Mouse (Mus musculus) neural tube, embryonic 12.5 days (tissue): Measurements from ENCODE around the gene Mrps7. TPM values are rescaled to one million over a fixed set of nuclear protein-coding genes. Genes with fewer than 3 reads are reported as not detected.
A peak's percentile ranks its signal among the peaks of the same experiment; 100 is the strongest.

ENCODE experiments used
- ATAC-seq: fragments of 200-750 bp; cut with Nextera tagmentation; 2 replicates; pipeline ENCODE4 v1.8.0; 2017; ENCODE audit warnings: low read depth, mild to moderate bottlenecking, moderate TSS enrichment, moderate library complexity; ENCODE audit not compliant: low FRiP score
- H3K27ac ChIP-seq: fragments of 300-500 bp; sonication (generic); 2 replicates; pipeline ENCODE4 v1.5.1; 2016
- H3K27me3 ChIP-seq: fragments of 300-500 bp; sonication (generic); replicated peaks from 2 replicates; pipeline ENCODE4 v1.6.1; 2016; ENCODE audit warnings: mild to moderate bottlenecking
- H3K36me3 ChIP-seq: fragments of 300-500 bp; sonication (generic); 2 replicates; pipeline ENCODE4 v1.6.1; 2016; ENCODE audit warnings: mild to moderate bottlenecking
- H3K4me1 ChIP-seq: fragments of 300-500 bp; sonication (generic); 2 replicates; pipeline ENCODE4 v1.6.1; 2016
- H3K4me2 ChIP-seq: fragments of 300-500 bp; sonication (generic); replicated peaks from 2 replicates; pipeline ENCODE4 v1.6.1; 2016; ENCODE audit warnings: mild to moderate bottlenecking
- H3K4me3 ChIP-seq: fragments of 300-500 bp; sonication (generic); 2 replicates; pipeline ENCODE4 v1.5.1; 2016
- H3K9ac ChIP-seq: fragments of 300-500 bp; sonication (generic); 2 replicates; pipeline ENCODE4 v1.6.1; 2016; ENCODE audit warnings: mild to moderate bottlenecking
- H3K9me3 ChIP-seq: fragments of 300-500 bp; sonication (generic); 2 replicates; pipeline ENCODE4 v1.6.1; 2016; ENCODE audit warnings: mild to moderate bottlenecking
- WGBS: fragments of 180-500 bp; shearing (Covaris S2); methylation state at CpG from one replicate; pipeline ENCODE4 v1.1.7; 2016; 5-methylcytosine and 5-hydroxymethylcytosine counted together
- polyA plus RNA-seq: library from polyadenylated mRNA; unstranded; fragments of >200 nt; fragmentation: Nextera tagmentation; extraction: Ambion mirVana; gene quantifications from 2 replicates; pipeline ENCODE4 v1.2.1, GENCODE M21; 2016

The Mrps7 gene
- polyA plus RNA-seq, 1 experiment from 2014 or later, result 85.2 TPM

DNA sequence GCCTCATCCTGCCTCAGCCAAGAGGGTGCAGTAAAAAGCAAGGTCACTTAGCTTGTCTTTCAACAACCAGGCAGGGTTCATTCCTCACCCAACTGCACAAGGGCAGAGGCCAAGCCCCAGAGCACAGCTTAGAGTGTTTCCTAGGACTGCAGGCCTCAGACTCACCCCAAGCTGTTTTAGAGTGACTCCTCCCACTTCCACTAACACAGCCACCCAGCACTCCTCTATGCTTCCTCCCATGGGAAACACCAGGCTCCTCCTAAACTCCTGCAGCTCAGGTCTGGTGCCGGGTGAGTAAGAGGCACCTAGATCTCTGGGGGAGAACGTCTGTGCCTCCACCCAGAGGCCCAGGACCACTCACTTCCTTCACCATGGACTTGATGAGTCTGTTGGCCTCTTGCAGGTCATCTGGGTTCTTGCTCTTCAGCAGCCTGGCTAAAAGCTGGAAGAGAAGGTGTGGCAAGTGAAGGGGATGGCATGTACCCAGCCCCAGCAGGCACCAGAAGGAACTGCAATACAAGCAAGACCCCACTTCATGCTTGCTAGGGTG lies 13.1 kb upstream of the Mrps7 start:
- no peak for ATAC-seq
- no peaks in the 10 kb centered on the region for H3K27me3 ChIP-seq
- H3K4me3 ChIP-seq, result no peak overlapping the region
- 92% methylated on average over 2 of the region's 2 CpGs for WGBS
- no peak overlapping the region for H3K27ac ChIP-seq
- H3K4me2 ChIP-seq, result no peak overlapping the region
- H3K9ac ChIP-seq, result no peak overlapping the region
- no peaks in the 10 kb centered on the region for H3K9me3 ChIP-seq
- H3K4me1 ChIP-seq, result no peaks in the 10 kb centered on the region
- H3K36me3 ChIP-seq, result peaks cover 90% of the 10 kb centered on the region

DNA sequence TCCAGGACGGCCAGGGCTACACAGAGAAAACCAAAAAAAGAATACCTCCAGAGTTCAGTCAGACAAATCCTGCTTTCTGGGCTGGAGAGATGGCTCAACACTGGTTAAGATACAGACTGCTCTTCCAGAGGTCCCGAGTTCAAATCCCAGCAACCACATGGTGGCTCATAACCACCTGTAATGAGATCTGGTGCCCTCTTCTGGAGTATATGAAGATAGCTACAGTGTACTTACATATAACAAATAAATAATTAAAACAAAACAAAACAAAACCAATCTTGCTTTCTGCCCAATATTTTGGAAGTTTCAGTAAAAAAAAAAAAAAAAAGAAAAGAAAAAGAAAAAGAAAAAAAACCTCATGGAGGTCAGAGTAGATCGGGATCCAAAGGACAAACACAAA lies 8.5 kb upstream of the Mrps7 start:
- peaks cover 71% of the 10 kb centered on the region for H3K36me3 ChIP-seq
- no peaks in the 10 kb centered on the region for H3K27me3 ChIP-seq
- H3K9me3 ChIP-seq, result no peaks in the 10 kb centered on the region
- H3K4me2 ChIP-seq, result no peak overlapping the region
- no peaks in the 10 kb centered on the region for H3K4me1 ChIP-seq
- H3K4me3 ChIP-seq, result no peak overlapping the region
- WGBS, result 98% methylated on average over 3 of the region's 3 CpGs
- no peak for ATAC-seq
- H3K27ac ChIP-seq, result no peak overlapping the region
- no peak overlapping the region for H3K9ac ChIP-seq

DNA sequence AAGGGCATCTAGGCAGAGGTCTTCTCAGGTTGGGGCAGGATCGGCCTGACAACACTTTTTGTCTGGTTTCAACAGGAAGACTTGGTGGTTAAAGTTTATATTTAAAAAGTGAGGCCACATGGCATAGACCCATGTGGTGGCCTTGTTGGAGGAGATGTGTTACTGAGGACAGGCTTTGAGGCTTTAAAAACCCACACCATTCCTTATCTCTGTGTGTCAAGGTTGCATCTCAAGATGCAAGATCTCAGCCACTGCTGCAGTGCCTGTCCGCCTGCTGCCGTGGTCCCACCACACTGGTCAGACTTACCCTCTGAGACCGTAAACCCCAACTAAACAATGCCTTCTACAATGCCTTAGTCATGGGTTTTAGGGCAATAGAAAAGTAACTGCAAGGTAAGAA lies 5.4 kb upstream of the Mrps7 start:
- Histone ChIP-seq H3K4me2 (no peak overlapping the region), H3K4me1 (peaks cover 13% of the 10 kb centered on the region), H3K36me3 (peaks cover 43% of the 10 kb centered on the region), H3K9ac (no peak overlapping the region), H3K4me3 (no peak overlapping the region), H3K27me3 (no peaks in the 10 kb centered on the region), H3K27ac (no peak overlapping the region), H3K9me3 (no peaks in the 10 kb centered on the region)
- 87% methylated on average over 4 of the region's 4 CpGs for WGBS
- no peak for ATAC-seq

DNA sequence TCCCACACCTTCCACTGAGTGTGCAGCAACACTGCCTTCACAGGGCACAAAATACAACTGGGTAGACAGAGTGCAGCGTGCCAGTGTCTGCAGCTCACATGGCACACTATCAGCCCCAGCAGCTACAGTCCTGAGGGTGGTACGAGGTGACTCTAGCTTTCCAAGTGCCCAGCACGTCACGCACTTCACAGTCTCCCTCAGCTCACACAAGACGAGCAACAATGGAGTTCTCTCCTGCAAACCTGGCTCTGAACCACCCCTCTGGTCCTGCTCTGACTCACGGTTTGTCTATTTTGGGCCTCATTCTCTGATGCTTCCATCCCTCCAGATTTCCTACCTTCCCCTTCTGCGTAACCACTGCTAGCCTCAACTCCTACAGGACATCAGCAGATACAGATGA lies 4.0 kb upstream of the Mrps7 start:
- Histone ChIP-seq H3K9ac (no peak overlapping the region), H3K36me3 (peaks cover 29% of the 10 kb centered on the region), H3K4me1 (peaks cover 18% of the 10 kb centered on the region), H3K4me2 (no peak overlapping the region), H3K27me3 (no peaks in the 10 kb centered on the region), H3K9me3 (no peaks in the 10 kb centered on the region), H3K27ac (no peak overlapping the region), H3K4me3 (no peak overlapping the region)
- ATAC-seq, result no peak
- WGBS, result 96% methylated on average over 7 of the region's 7 CpGs

DNA sequence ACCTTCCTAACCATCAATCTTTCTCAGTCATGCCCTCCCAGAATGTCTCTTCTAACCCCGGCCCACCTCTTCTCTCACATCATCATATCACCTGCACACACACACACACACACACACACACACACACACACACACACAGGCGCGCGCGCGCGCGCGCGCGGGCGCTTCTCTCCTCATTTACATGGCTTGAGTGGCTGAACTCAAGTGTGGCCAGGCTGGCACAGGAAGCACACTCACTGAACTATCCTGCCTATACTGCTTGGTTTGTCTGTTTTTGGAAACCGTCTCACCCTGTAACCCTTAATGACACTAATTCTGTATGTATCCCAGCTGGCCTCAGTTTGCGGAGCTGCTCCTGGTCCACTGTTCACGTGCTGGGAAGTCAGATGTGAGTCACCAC lies 3.0 kb upstream of the Mrps7 start:
- ATAC-seq, result no peak
- Histone ChIP-seq H3K9ac (no peak overlapping the region), H3K27me3 (no peaks in the 10 kb centered on the region), H3K27ac (no peak overlapping the region), H3K9me3 (no peaks in the 10 kb centered on the region), H3K4me3 (no peak overlapping the region; the same call in 1 of the 2 replicates), H3K36me3 (peaks cover 23% of the 10 kb centered on the region), H3K4me1 (peaks cover 25% of the 10 kb centered on the region), H3K4me2 (no peak overlapping the region)
- 93% methylated on average over 15 of the region's 15 CpGs for WGBS

DNA sequence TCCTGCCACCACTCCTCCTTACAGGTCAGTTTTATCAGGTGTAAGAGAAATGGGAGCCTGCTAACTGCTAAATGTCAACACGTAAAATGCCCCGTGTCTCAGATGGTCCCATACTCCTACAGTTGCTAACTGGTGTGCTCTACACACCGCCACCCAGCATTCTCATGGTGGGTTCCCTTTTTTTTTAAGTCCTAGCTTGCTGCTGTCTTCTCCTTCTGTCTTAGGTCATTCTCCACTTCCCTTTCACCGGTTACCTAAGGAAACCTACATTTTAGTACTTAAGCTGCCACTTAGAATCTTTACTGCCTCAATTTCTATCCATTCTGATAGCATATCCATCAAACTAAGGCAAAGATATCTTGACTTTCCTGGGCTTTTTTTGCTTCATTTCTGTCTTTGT lies 2.6 kb upstream of the Mrps7 start:
- ATAC-seq, result no peak

DNA sequence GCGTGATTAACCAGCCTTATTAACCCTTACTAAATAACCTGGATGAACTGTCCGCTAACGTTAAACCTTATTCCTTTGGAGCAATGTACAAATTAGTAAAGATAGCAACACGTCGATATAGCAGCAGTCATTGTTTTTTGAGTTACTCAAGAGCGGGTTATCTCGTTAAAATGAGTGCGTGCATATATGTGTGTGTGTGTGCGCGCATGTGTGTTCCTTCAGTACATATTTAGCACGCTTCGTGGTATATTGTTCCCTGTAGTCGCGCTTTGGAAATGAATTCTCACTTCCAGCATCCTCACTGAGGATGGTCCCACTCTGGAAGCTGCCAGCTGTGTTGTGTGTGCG lies 623 bp upstream of the Mrps7 start:
- H3K9me3 ChIP-seq, result no peaks in the 10 kb centered on the region
- peak overlapping the region; percentile 54; the same call in 1 of the 2 replicates for H3K27ac ChIP-seq
- H3K36me3 ChIP-seq, result peaks cover 26% of the 10 kb centered on the region
- H3K4me1 ChIP-seq, result peaks cover 25% of the 10 kb centered on the region
- no peak; the same call in 1 of the 2 replicates for ATAC-seq
- peak overlapping the region; percentile 95 for H3K4me2 ChIP-seq
- 6% methylated on average over 15 of the region's 15 CpGs for WGBS
- peak overlapping the region; percentile 95 for H3K9ac ChIP-seq
- H3K27me3 ChIP-seq, result no peaks in the 10 kb centered on the region
- H3K4me3 ChIP-seq, result peak overlapping the region; percentile 91

More for the DNA sequence above, 2.6 kb upstream of the Mrps7 start:
- H3K9ac ChIP-seq, result no peak overlapping the region
- H3K36me3 ChIP-seq, result peaks cover 23% of the 10 kb centered on the region
- no peak overlapping the region for H3K4me3 ChIP-seq
- no peaks in the 10 kb centered on the region for H3K27me3 ChIP-seq
- no peak overlapping the region for H3K27ac ChIP-seq
- H3K4me2 ChIP-seq, result no peak overlapping the region
- peaks cover 25% of the 10 kb centered on the region for H3K4me1 ChIP-seq
- H3K9me3 ChIP-seq, result no peaks in the 10 kb centered on the region
- 94% methylated on average over 4 of the region's 4 CpGs for WGBS

DNA sequence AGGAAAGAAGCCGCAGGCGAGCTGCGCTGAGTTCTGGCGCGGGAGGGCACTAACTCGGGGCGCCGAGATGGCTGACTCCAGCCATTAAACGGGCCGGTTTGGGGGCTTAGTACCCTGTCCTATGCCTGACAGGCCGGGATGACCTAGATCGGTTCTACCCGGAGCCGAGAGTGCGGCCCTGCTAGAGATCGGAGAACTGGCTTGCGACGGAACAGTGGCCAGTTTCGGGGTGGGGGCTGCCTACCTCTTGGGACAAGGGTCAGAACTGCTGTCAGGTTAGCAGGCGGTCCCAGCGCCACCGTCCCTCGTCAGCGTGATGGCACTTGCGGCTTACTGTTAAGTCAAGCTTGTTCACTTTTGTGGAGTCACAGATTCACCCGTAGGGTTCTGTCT lies 575 bp downstream of the Mrps7 start:
- peak overlapping the region; percentile 95 for H3K9ac ChIP-seq
- peak; percentile 51 for ATAC-seq
- 0% methylated on average over 26 of the region's 26 CpGs for WGBS
- H3K9me3 ChIP-seq, result no peaks in the 10 kb centered on the region
- peaks cover 25% of the 10 kb centered on the region for H3K4me1 ChIP-seq
- H3K4me3 ChIP-seq, result peak overlapping the region; percentile 91
- H3K36me3 ChIP-seq, result peaks cover 38% of the 10 kb centered on the region
- H3K4me2 ChIP-seq, result peak overlapping the region; percentile 95
- peak overlapping the region; percentile 74; the same call in 1 of the 2 replicates for H3K27ac ChIP-seq
- H3K27me3 ChIP-seq, result no peaks in the 10 kb centered on the region

DNA sequence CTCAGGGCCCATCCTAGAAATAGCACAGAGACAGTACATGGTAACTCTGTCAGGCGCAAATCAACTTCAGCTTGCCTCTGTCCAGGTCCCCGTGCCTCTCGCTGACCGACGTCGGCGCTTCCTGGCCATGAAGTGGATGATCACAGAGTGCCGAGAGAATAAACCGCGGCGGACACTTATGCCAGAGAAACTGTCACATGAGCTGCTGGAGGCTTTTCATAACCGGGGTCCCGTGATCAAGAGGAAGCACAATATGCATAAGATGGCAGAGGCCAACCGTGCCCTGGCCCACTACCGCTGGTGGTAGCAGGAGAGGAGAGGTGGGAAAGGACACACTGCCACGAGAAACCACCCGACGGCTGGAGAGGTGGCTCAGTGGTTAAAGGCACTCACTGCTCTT lies 3.0 kb downstream of the Mrps7 start:
- ATAC-seq, result no peak
- 96% methylated on average over 18 of the region's 18 CpGs for WGBS
- Histone ChIP-seq H3K4me3 (no peak overlapping the region), H3K9me3 (no peaks in the 10 kb centered on the region), H3K4me2 (no peak overlapping the region), H3K36me3 (peaks cover 46% of the 10 kb centered on the region), H3K9ac (no peak overlapping the region), H3K27ac (no peak overlapping the region), H3K27me3 (no peaks in the 10 kb centered on the region), H3K4me1 (peaks cover 27% of the 10 kb centered on the region)

DNA sequence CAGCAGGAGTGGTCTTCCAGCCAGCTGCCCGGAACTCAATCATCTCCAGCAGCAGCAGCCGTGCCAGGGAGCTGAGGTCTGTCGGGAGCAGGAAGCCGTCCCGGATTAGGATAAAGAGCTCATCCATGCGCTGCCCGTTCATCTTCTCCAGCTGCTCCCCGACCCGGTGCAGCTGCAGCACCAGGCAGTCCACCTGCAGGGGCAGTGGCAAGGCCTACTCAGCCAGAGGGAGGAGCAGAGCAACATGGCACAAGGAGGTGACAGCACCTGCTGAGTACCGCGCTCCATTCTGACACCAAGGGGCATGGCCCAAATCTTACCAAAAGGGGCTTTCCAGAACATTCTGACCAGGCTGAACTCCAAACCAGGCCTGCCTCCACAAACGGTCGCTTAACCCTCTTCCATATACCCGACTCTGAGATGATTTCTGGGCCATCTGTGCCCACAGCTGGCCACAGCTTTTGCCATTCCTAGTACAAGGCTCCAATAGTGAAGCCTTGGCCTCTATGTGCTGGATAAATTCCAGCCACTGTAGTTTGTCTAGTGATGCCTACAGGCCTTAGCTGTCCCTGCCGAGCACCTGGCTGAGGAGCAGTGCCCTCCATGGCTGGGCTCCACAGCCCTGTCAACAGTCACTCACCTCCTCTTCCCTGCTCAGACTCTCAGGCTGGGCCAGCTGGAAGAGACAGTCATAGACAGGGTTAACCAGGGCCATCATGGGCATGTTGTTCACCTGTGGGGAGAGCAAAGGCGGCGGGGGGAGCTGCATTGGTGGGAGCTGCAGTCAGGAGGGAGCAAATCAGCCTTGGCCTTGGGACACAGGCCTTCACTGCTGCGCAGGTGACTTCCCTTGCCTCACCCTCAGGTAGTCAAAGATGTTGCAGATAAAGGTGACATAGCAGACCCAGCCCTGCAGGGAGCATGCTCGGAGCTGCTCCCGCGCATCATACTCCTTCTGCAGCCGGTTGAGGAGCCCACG lies 5.0 kb downstream of the Mrps7 start:
- H3K27ac ChIP-seq, result no peak overlapping the region
- 83% methylated on average over 23 of the region's 23 CpGs for WGBS
- no peak for ATAC-seq

DNA sequence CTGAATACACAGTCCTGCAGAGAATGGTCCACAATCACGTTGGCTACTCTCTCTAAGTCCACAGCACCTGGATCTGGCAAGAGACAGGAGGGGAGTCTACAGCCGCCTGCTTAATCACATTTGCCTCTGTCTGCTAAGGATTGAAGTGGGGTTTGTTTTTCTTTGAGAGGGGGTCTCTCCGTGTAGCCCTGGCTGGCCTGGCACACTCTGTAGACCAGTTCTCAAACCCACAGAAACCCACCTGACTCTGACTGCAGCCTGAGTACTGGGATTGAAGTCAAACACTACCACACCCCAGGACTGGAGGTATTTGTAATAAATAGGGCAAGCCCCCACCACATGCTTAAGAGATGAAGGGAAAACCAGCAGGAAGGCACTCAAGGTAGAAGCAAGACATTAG lies 5.9 kb downstream of the Mrps7 start:
- Histone ChIP-seq H3K4me3 (no peak overlapping the region), H3K27me3 (no peaks in the 10 kb centered on the region), H3K4me2 (no peak overlapping the region), H3K36me3 (peaks cover 48% of the 10 kb centered on the region), H3K9me3 (no peaks in the 10 kb centered on the region), H3K4me1 (peaks cover 24% of the 10 kb centered on the region), H3K9ac (0 out of 2 replicates have a peak overlapping the region, but pooled peaks have one; percentile 17), H3K27ac (no peak overlapping the region)
- no peak for ATAC-seq
- WGBS, result 78% methylated on average over 3 of the region's 3 CpGs

More for the DNA sequence above, 5.0 kb downstream of the Mrps7 start:
- Histone ChIP-seq H3K9me3 (no peaks in the 10 kb centered on the region), H3K4me2 (no peak overlapping the region), H3K4me3 (no peak overlapping the region), H3K9ac (0 out of 2 replicates have a peak overlapping the region, but pooled peaks have one; percentile 17), H3K36me3 (peaks cover 46% of the 10 kb centered on the region), H3K4me1 (peaks cover 25% of the 10 kb centered on the region), H3K27me3 (no peaks in the 10 kb centered on the region)

DNA sequence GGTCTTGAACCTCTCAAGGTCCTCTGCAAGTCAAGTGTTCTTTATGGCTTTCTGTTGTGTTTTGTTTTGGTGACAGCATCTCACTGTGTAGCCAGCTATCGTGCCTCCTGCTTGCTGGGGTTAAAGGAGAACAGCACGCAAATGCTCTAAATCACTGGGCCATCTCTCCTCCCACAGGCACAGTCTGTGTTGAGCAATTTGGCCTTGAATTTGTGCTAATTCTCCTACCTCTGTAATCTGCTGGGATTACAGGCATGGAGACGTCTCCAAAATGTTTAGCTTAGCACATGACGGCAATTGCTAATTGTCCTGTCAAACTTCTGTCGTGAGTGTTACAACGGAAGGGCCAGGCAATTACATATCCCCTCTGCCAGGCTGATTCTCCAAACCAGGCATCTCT lies 7.4 kb downstream of the Mrps7 start:
- Histone ChIP-seq H3K9me3 (no peaks in the 10 kb centered on the region), H3K4me2 (peak overlapping the region; percentile 86; the same call in 1 of the 2 replicates), H3K27ac (no peak overlapping the region), H3K27me3 (no peaks in the 10 kb centered on the region), H3K4me3 (no peak overlapping the region), H3K9ac (no peak overlapping the region), H3K36me3 (peaks cover 53% of the 10 kb centered on the region), H3K4me1 (peaks cover 16% of the 10 kb centered on the region)
- WGBS, result 70% methylated on average over 6 of the region's 6 CpGs
- no peak for ATAC-seq
